Mouse (Mus musculus) intestine, embryonic 15.5 days (tissue): ENCODE results near the gene Fxr1. TPM values are rescaled to one million over a fixed set of nuclear protein-coding genes. Genes with fewer than 3 reads are reported as not detected.

ENCODE experiments used
- polyA plus RNA-seq: library from polyadenylated mRNA; unstranded; fragments of >200 nt; fragmentation: Nextera tagmentation; extraction: Ambion mirVana; gene quantifications from 2 replicates; pipeline ENCODE4 v1.2.1, GENCODE M21; 2015

The Fxr1 gene
- polyA plus RNA-seq, 1 experiment from 2014 or later = 49.3 TPM

Other genes with a start within 250 kb of the Fxr1 start
- gene Ttc14, start 220.1 kb upstream of the Fxr1 start, polyA plus RNA-seq = 49.2 and 60.3 TPM in 2 replicates
- gene Ccdc39, start 175.6 kb upstream of the Fxr1 start, polyA plus RNA-seq = 1.7 and 1.8 TPM in 2 replicates
- 192 and 197 TPM in 2 replicates for gene Dnajc19, start 61.4 kb downstream of the Fxr1 start, polyA plus RNA-seq